Mouse (Mus musculus) lung, embryonic 16.5 days (tissue): ENCODE measurements at regions not wholly inside any gene's neighbourhood (a gene's known extent, or its start where the extent isn't known, plus 50 kb on each side); places are given as distances from the start of the nearest gene placed in this dataset.

Source experiments
- ATAC-seq: fragments of 200-750 bp; cut with Nextera tagmentation; 2 replicates; pipeline ENCODE4 v1.8.0; 2017; ENCODE audit warnings: low read depth, mild to moderate bottlenecking, moderate library complexity
- H3K27ac ChIP-seq: fragments of 300-500 bp; sonication (generic); 2 replicates; pipeline ENCODE4 v1.5.1; 2014; ENCODE audit warnings: mild to moderate bottlenecking, control low read depth, low read length
- H3K27me3 ChIP-seq: fragments of 300-500 bp; sonication (generic); 2 replicates; pipeline ENCODE4 v1.6.1; 2014; ENCODE audit warnings: low read depth, low read length, mixed read lengths; ENCODE audit not compliant: control insufficient read depth, insufficient read depth
- H3K36me3 ChIP-seq: fragments of 300-500 bp; sonication (generic); 2 replicates; pipeline ENCODE4 v1.6.1; 2014; ENCODE audit warnings: low read length; ENCODE audit not compliant: control insufficient read depth, insufficient read depth
- H3K4me1 ChIP-seq: fragments of 300-500 bp; sonication (generic); replicated peaks from 2 replicates; pipeline ENCODE4 v1.6.1; 2014; ENCODE audit warnings: low read length, mixed read lengths; ENCODE audit not compliant: control insufficient read depth, insufficient read depth
- H3K4me2 ChIP-seq: fragments of 300-500 bp; sonication (generic); 2 replicates; pipeline ENCODE4 v1.6.1; 2014; ENCODE audit warnings: low read depth, low read length, control low read depth
- H3K4me3 ChIP-seq: fragments of 300-500 bp; sonication (generic); 2 replicates; pipeline ENCODE4 v1.5.1; 2014; ENCODE audit warnings: mild to moderate bottlenecking, low read length, control low read depth
- H3K9ac ChIP-seq: fragments of 300-500 bp; sonication (generic); 2 replicates; pipeline ENCODE4 v1.6.1; 2014; ENCODE audit warnings: low read length, control low read depth
- H3K9me3 ChIP-seq: fragments of 300-500 bp; sonication (generic); 2 replicates; pipeline ENCODE4 v1.6.1; 2016; ENCODE audit warnings: low read length; ENCODE audit not compliant: control insufficient read depth
- WGBS: fragments of 180-500 bp; shearing (Covaris S2); extraction: QIAGEN DNeasy Blood & Tissue Kit; methylation state at CpG from one replicate; pipeline ENCODE4 v1.1.7; 2014; 5-methylcytosine and 5-hydroxymethylcytosine counted together

GRCm38 (mm10) chr3:110329175-110329574 is 78.4 kb upstream of the Prmt6 start:
- Histone ChIP-seq H3K4me3 (no peak overlapping the region), H3K4me1 (no peaks in the 10 kb centered on the region), H3K27me3 (no peaks in the 10 kb centered on the region), H3K9me3 (no peaks in the 10 kb centered on the region), H3K36me3 (no peaks in the 10 kb centered on the region), H3K27ac (no peak overlapping the region), H3K9ac (no peak overlapping the region), H3K4me2 (no peak overlapping the region)
- ATAC-seq = no peak
- 87% methylated on average over 1 of the region's 1 CpGs for WGBS

- H3K27ac ChIP-seq = no peak overlapping the region
- ATAC-seq = no peak
- no peak overlapping the region for H3K4me2 ChIP-seq
- H3K4me3 ChIP-seq = no peak overlapping the region
- no peaks in the 10 kb centered on the region for H3K36me3 ChIP-seq
- no peak overlapping the region for H3K9ac ChIP-seq
- no peaks in the 10 kb centered on the region for H3K27me3 ChIP-seq
- no peaks in the 10 kb centered on the region for H3K4me1 ChIP-seq
- WGBS = 82% methylated on average over 1 of the region's 1 CpGs
- no peaks in the 10 kb centered on the region for H3K9me3 ChIP-seq
Observed at GRCm38 (mm10) chr3:110310270-110310669, 59.5 kb upstream of the Prmt6 start.

- H3K9ac ChIP-seq = no peak overlapping the region
- ATAC-seq = peak; percentile 98
- 45% methylated on average over 2 of the region's 2 CpGs for WGBS
Observed at GRCm38 (mm10) chr3:110303166-110303565, 52.4 kb upstream of the Prmt6 start.

More at GRCm38 (mm10) chr3:110303166-110303565, 52.4 kb upstream of the Prmt6 start:
- Histone ChIP-seq H3K27me3 (no peaks in the 10 kb centered on the region), H3K4me3 (no peak overlapping the region), H3K27ac (no peak overlapping the region), H3K4me1 (no peaks in the 10 kb centered on the region), H3K9me3 (no peaks in the 10 kb centered on the region), H3K4me2 (no peak overlapping the region), H3K36me3 (no peaks in the 10 kb centered on the region)
